Mouse (Mus musculus): ENCODE results near the gene Lsm2. TPM values are rescaled to one million over a fixed set of nuclear protein-coding genes. Genes with fewer than 3 reads are reported as not detected.
"Not testable (repeated sequence)": the region's sequence is repeated elsewhere in the genome, so short reads cannot be mapped to it uniquely, and the experiment has no call there.

Lsm2 gene
- total and polyA plus RNA-seq, 2 experiments from 2014 or later: 23.1 to 64.2 TPM

DNA sequence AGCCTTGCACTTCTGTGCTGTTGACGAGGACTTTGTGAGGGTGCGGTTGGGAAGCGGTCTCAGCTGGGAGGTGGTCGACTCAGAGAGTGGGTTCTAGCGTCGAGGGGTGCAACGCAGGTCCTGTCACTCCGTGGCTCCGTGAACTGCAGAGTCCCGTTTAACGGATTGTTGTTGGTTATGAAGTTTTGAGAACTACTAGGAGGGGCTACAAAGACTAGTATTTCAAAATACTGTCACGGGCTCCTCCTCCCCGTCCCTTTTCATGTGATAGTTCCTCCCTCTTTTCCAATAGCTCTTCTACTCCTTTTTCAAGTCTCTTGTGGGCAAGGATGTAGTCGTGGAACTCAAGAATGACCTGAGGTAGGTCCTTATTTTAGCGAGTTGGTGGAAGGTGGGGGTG is 666 bp downstream of the Lsm2 start:
- Histone ChIP-seq H3K4me2 (ENCODE audit: low read depth, low read length) (peak overlapping the region; percentile 96), H3K4me3 (ENCODE audit: low read depth, low read length) (peak overlapping the region; percentile 85), H3K27me3 (ENCODE audit: control insufficient read depth, insufficient read depth, low read length) (no peaks in the 10 kb centered on the region), H3K27ac (ENCODE audit: low read depth) (peak overlapping the region; percentile 93), H3K4me1 (ENCODE audit: control insufficient read depth, insufficient read depth) (peaks cover 13% of the 10 kb centered on the region), H3K36me3 (replicated peaks; ENCODE audit: control insufficient read depth, insufficient read depth, low read length) (peaks cover 19% of the 10 kb centered on the region), H3K9ac (replicated peaks; ENCODE audit: low read depth, low read length) (peak overlapping the region; percentile 73), H3K9me3 (replicated peaks; ENCODE audit: control insufficient read depth, low read length) (no peaks in the 10 kb centered on the region)
- WGBS: 0% methylated on average over 15 of the region's 15 CpGs
- ATAC-seq (ENCODE audit: insufficient read depth, low read depth): no peak
- DNase-seq (ENCODE audit: low spot score): no peak
- TF ChIP-seq EP300 (IDR thresholded peaks at IDR 0.05; ENCODE audit: low read depth): no peak
- no peak for TF ChIP-seq CTCF (IDR thresholded peaks at IDR 0.05; ENCODE audit: low read depth)

DNA sequence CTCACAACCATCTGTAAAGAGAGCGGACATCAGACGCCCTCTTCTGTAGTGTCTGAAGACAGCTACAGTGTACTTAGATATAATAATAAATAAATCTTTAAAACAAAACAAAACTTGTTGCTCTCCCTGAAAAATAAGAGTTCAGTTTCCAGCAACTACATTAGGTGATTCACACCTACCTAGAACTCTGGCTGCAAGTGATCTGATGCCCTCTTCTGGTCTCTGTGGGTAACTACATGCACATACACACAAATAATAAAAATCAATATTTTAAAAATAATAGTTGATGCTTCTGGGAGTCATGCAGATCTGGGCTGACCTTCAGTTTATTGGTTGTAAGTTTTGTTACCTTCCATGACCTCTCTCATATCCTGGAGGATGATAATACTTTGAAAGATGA is 2.6 kb downstream of the Lsm2 start:
- TF ChIP-seq CTCF (IDR thresholded peaks at IDR 0.05; ENCODE audit: low read depth) (peak; percentile 75), EP300 (IDR thresholded peaks at IDR 0.05; ENCODE audit: low read depth) (no peak)

DNA sequence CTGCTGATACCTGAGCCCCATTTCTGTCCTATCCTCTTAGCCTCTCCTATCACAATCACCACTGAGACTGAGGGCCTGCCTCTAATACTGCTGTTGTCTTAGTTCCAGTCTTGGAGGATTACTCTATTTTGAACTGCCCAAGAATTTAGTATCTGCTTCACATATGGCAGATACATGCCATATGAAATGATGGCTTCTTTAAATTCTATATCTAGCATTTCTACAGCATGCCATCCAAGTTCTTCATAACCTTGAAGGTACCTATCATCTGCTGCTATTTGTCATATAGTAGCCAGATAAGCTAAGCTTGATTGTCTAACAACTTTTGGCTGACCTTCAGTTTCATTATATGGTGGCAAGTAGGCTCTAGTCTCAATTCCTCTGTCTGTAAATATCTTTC is 13.1 kb downstream of the Lsm2 start:
- DNase-seq (ENCODE audit: low spot score) (no peak), ATAC-seq (ENCODE audit: insufficient read depth, low read depth) (no peak)
- Histone ChIP-seq H3K4me3 (ENCODE audit: low read depth, low read length) (no peak overlapping the region), H3K9me3 (replicated peaks; ENCODE audit: control insufficient read depth, low read length) (no peaks in the 10 kb centered on the region), H3K27ac (ENCODE audit: low read depth) (no peak overlapping the region), H3K27me3 (ENCODE audit: control insufficient read depth, insufficient read depth, low read length) (no peaks in the 10 kb centered on the region), H3K4me1 (ENCODE audit: control insufficient read depth, insufficient read depth) (peaks cover 13% of the 10 kb centered on the region), H3K4me2 (ENCODE audit: low read depth, low read length) (no peak overlapping the region), H3K36me3 (replicated peaks; ENCODE audit: control insufficient read depth, insufficient read depth, low read length) (peaks cover 16% of the 10 kb centered on the region; the same call in 1 of the 2 replicates), H3K9ac (replicated peaks; ENCODE audit: low read depth, low read length) (no peak overlapping the region)
- no peak for TF ChIP-seq CTCF (IDR thresholded peaks at IDR 0.05; ENCODE audit: low read depth)
- TF ChIP-seq EP300 (IDR thresholded peaks at IDR 0.05; ENCODE audit: low read depth): no peak

More for the DNA sequence above, 2.6 kb downstream of the Lsm2 start:
- Histone ChIP-seq H3K4me1 (ENCODE audit: control insufficient read depth, insufficient read depth) (peaks cover 13% of the 10 kb centered on the region), H3K4me3 (ENCODE audit: low read depth, low read length) (no peak overlapping the region), H3K9ac (replicated peaks; ENCODE audit: low read depth, low read length) (no peak overlapping the region), H3K36me3 (replicated peaks; ENCODE audit: control insufficient read depth, insufficient read depth, low read length) (peaks cover 19% of the 10 kb centered on the region), H3K27ac (ENCODE audit: low read depth) (no peak overlapping the region), H3K9me3 (replicated peaks; ENCODE audit: control insufficient read depth, low read length) (no peaks in the 10 kb centered on the region), H3K4me2 (ENCODE audit: low read depth, low read length) (no peak overlapping the region), H3K27me3 (ENCODE audit: control insufficient read depth, insufficient read depth, low read length) (no peaks in the 10 kb centered on the region)
- DNase-seq (ENCODE audit: low spot score) (peak; percentile 46), ATAC-seq (ENCODE audit: insufficient read depth, low read depth) (no peak)
- WGBS: 82% methylated on average over 2 of the region's 2 CpGs

DNA sequence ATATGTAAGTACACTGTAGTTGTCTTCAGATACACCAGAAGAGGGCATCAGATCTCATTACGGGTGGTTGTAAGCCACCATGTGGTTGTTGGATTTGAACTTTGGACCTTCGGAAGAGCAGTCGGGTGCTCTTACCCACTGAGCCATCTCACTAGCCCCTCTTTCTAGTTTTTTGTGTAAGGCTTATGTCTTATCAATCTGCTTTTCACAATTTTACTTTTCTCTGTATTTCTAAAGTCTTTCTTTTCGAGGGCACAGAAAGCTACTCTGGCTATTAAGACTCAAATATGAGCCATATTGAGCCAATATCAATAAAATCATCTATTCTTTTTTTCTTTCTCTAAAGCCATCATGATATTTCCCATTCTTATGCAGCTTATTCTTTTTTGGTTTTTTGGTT is 13.5 kb downstream of the Lsm2 start:
- H3K4me2 ChIP-seq (ENCODE audit: low read depth, low read length); H3K4me3 ChIP-seq (ENCODE audit: low read depth, low read length); ATAC-seq (ENCODE audit: insufficient read depth, low read depth); H3K27ac ChIP-seq (ENCODE audit: low read depth); H3K27me3 ChIP-seq (ENCODE audit: control insufficient read depth, insufficient read depth, low read length); H3K9me3 ChIP-seq (replicated peaks; ENCODE audit: control insufficient read depth, low read length); H3K9ac ChIP-seq (replicated peaks; ENCODE audit: low read depth, low read length); DNase-seq (ENCODE audit: low spot score): not testable (repeated sequence)
- Histone ChIP-seq H3K4me1 (ENCODE audit: control insufficient read depth, insufficient read depth) (peaks cover 17% of the 10 kb centered on the region), H3K36me3 (replicated peaks; ENCODE audit: control insufficient read depth, insufficient read depth, low read length) (peaks cover 16% of the 10 kb centered on the region; the same call in 1 of the 2 replicates)
- WGBS: 89% methylated on average over 4 of the region's 4 CpGs

DNA sequence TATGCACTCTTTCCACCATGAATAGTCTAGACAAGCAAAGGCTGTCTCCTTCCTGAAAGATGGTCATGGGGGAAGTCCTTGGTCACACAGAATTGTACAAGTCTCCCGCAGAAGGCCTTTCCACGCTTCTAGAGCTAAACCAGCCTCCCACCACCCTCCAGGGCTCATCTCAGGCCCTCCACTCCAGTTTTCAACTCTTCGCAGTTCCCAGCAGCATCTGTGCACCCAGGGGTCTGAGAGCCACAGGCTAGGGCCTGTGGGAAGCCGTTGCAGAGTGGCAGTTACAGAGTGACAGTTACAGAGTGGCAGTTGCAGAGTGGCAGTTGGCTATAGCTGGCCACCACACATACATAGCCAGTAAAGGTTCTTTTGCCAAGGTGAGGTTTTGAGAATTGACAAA is 14.3 kb downstream of the Lsm2 start:
- H3K27me3 ChIP-seq (ENCODE audit: control insufficient read depth, insufficient read depth, low read length); H3K4me2 ChIP-seq (ENCODE audit: low read depth, low read length); H3K4me3 ChIP-seq (ENCODE audit: low read depth, low read length); H3K9ac ChIP-seq (replicated peaks; ENCODE audit: low read depth, low read length); DNase-seq (ENCODE audit: low spot score); H3K9me3 ChIP-seq (replicated peaks; ENCODE audit: control insufficient read depth, low read length); H3K27ac ChIP-seq (ENCODE audit: low read depth); ATAC-seq (ENCODE audit: insufficient read depth, low read depth): not testable (repeated sequence)
- Histone ChIP-seq H3K4me1 (ENCODE audit: control insufficient read depth, insufficient read depth) (peaks cover 17% of the 10 kb centered on the region), H3K36me3 (replicated peaks; ENCODE audit: control insufficient read depth, insufficient read depth, low read length) (peaks cover 16% of the 10 kb centered on the region; the same call in 1 of the 2 replicates)
- 93% methylated on average over 4 of the region's 4 CpGs for WGBS

DNA sequence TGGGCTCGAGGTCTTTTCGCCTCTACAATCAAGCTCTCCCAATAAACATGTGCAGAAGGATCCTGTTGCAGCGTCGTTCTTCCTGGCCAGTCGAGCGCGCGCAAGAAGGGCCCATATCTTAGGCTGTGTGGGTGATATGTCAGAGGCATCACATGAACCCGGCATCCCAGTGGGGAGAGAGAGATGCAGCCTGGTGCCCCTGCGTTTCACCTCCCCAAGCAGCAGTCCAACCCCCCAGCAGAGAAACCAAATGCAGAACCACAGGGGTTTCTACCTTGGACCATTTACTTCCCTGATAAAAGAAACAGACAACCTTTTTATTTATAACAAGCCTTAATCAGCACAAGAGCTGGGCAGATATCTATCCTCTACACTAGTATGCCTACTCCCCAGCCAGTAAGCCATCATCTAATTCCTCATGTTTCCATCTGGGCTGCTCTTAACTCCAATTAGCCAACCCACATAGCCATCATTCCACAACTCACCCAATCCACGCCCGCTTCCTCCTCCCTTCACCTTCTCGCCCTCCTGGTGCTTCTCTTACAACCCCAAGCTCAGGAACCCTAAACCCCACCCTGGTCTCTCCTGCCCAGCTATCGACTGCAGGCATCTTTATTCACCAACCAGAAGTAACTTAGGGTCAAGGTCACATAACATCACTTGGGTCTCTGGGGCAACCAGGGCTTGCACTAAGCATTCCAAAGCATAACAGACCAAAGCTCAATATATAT is 14.9 kb downstream of the Lsm2 start:
- no peak for DNase-seq (ENCODE audit: low spot score)
- Histone ChIP-seq H3K27me3 (ENCODE audit: control insufficient read depth, insufficient read depth, low read length) (no peaks in the 10 kb centered on the region), H3K9me3 (replicated peaks; ENCODE audit: control insufficient read depth, low read length) (no peaks in the 10 kb centered on the region), H3K9ac (replicated peaks; ENCODE audit: low read depth, low read length) (no peak overlapping the region; the same call in 1 of the 2 replicates), H3K4me3 (ENCODE audit: low read depth, low read length) (no peak overlapping the region), H3K27ac (ENCODE audit: low read depth) (no peak overlapping the region), H3K4me1 (ENCODE audit: control insufficient read depth, insufficient read depth) (peaks cover 18% of the 10 kb centered on the region), H3K36me3 (replicated peaks; ENCODE audit: control insufficient read depth, insufficient read depth, low read length) (peaks cover 16% of the 10 kb centered on the region; the same call in 1 of the 2 replicates), H3K4me2 (ENCODE audit: low read depth, low read length) (0 out of 2 replicates have a peak overlapping the region, but pooled peaks have one; percentile 3)
- no peak for TF ChIP-seq CTCF (IDR thresholded peaks at IDR 0.05; ENCODE audit: low read depth)
- TF ChIP-seq EP300 (IDR thresholded peaks at IDR 0.05; ENCODE audit: low read depth): no peak
- WGBS: 85% methylated on average over 12 of the region's 14 CpGs
- no peak for ATAC-seq (ENCODE audit: insufficient read depth, low read depth)
